Mouse (Mus musculus): Measurements from ENCODE around the gene Upk1a. TPM values are rescaled to one million over a fixed set of nuclear protein-coding genes. Genes with fewer than 3 reads are reported as not detected.

The Upk1a gene
- polyA plus RNA-seq, 1 experiment: 0.59 TPM

GRCm38 (mm10) chr7:30589435-30590301 is 23.0 kb downstream of the Upk1a start:
- peak overlapping the region; percentile 98 for H3ac ChIP-seq (ENCODE audit: control insufficient read depth, insufficient read length)
- H3K4me3 ChIP-seq: peak overlapping the region; percentile 91
- TF ChIP-seq CEBPB (IDR thresholded peaks at IDR 0.05; ENCODE audit: insufficient read depth, poor library complexity, severe bottlenecking): no peak
- TF ChIP-seq E2F4 (IDR thresholded peaks at IDR 0.05; ENCODE audit: insufficient read depth): no peak
- TF ChIP-seq MYOG (IDR thresholded peaks at IDR 0.05; ENCODE audit: control insufficient read depth in 1 of 3, insufficient read depth in 1 of 3, insufficient read length in 2 of 3, low read depth in 2 of 3): no peak
- TF ChIP-seq REST (IDR thresholded peaks at IDR 0.05; ENCODE audit: insufficient read depth, insufficient read length): no peak
- TF ChIP-seq TCF3 (IDR thresholded peaks at IDR 0.05; ENCODE audit: insufficient read length, low read depth): no peak
- no peak for TF ChIP-seq POLR2A (IDR thresholded peaks at IDR 0.05; ENCODE audit: insufficient read length, low read depth)
- TF ChIP-seq USF1 (IDR thresholded peaks at IDR 0.05; ENCODE audit: low read depth): no peak
- no peak for TF ChIP-seq MYOD1 (IDR thresholded peaks at IDR 0.05; ENCODE audit: control insufficient read depth in 1 of 3, insufficient read length in 2 of 3, low read depth in 2 of 3)
- TF ChIP-seq SRF (IDR thresholded peaks at IDR 0.05; ENCODE audit: control insufficient read depth, insufficient read length, low read depth): no peak
- TF ChIP-seq MAX (IDR thresholded peaks at IDR 0.05; ENCODE audit: low read depth): no peak
- TF ChIP-seq POLR2AphosphoS2 (IDR thresholded peaks at IDR 0.05; ENCODE audit: insufficient read length, low read depth): no peak
- TF ChIP-seq TCF12 (IDR thresholded peaks at IDR 0.05; ENCODE audit: insufficient read depth, poor library complexity, severe bottlenecking): no peak
- H3K27me3 ChIP-seq (ENCODE audit: control insufficient read depth, insufficient read depth, insufficient read length): peaks cover 6% of the 10 kb centered on the region
- peak overlapping the region; percentile 90 for H3K4me2 ChIP-seq (ENCODE audit: low read depth)
- peaks cover 26% of the 10 kb centered on the region for H3K79me2 ChIP-seq (ENCODE audit: control insufficient read depth, insufficient read depth)
- H3K36me3 ChIP-seq (ENCODE audit: control insufficient read depth, insufficient read depth): no peaks in the 10 kb centered on the region

- H3K4me2 ChIP-seq (ENCODE audit: low read depth): peak within 1 kb of the TSS; percentile 90
These were observed 23.8 kb downstream of the Upk1a start, which contains the start of gene Kmt2b for GRCm38 (mm10) chr7:30588676-30589434. Kmt2b (minus strand) TSS chr7:30588726.

GRCm38 (mm10) chr7:30587842-30588667 is 24.6 kb downstream of the Upk1a start:
- Histone ChIP-seq H3K36me3 (ENCODE audit: control insufficient read depth, insufficient read depth) (no peaks in the 10 kb centered on the region), H3K4me3 (peak overlapping the region; percentile 91), H3K27me3 (ENCODE audit: control insufficient read depth, insufficient read depth, insufficient read length) (no peaks in the 10 kb centered on the region), H3K4me2 (ENCODE audit: low read depth) (peak overlapping the region; percentile 87), H3K79me2 (ENCODE audit: control insufficient read depth, insufficient read depth) (peaks cover 26% of the 10 kb centered on the region), H3ac (ENCODE audit: control insufficient read depth, insufficient read length) (peak overlapping the region; percentile 98)
- no peak for TF ChIP-seq MYOG (IDR thresholded peaks at IDR 0.05; ENCODE audit: control insufficient read depth in 1 of 3, insufficient read depth in 1 of 3, insufficient read length in 2 of 3, low read depth in 2 of 3)
- no peak for TF ChIP-seq MAX (IDR thresholded peaks at IDR 0.05; ENCODE audit: low read depth)
- TF ChIP-seq MYOD1 (IDR thresholded peaks at IDR 0.05; ENCODE audit: control insufficient read depth in 1 of 3, insufficient read length in 2 of 3, low read depth in 2 of 3): no peak
- no peak for TF ChIP-seq SRF (IDR thresholded peaks at IDR 0.05; ENCODE audit: control insufficient read depth, insufficient read length, low read depth)
- TF ChIP-seq REST (IDR thresholded peaks at IDR 0.05; ENCODE audit: insufficient read depth, insufficient read length): no peak
- no peak for TF ChIP-seq TCF12 (IDR thresholded peaks at IDR 0.05; ENCODE audit: insufficient read depth, poor library complexity, severe bottlenecking)
- no peak for TF ChIP-seq USF1 (IDR thresholded peaks at IDR 0.05; ENCODE audit: low read depth)
- no peak for TF ChIP-seq E2F4 (IDR thresholded peaks at IDR 0.05; ENCODE audit: insufficient read depth)
- no peak for TF ChIP-seq TCF3 (IDR thresholded peaks at IDR 0.05; ENCODE audit: insufficient read length, low read depth)
- TF ChIP-seq CEBPB (IDR thresholded peaks at IDR 0.05; ENCODE audit: insufficient read depth, poor library complexity, severe bottlenecking): no peak

More at GRCm38 (mm10) chr7:30588676-30589434, 23.8 kb downstream of the Upk1a start, which contains the start of gene Kmt2b:
- TF ChIP-seq POLR2A (IDR thresholded peaks at IDR 0.05; ENCODE audit: insufficient read length, low read depth) (peak; percentile 73), E2F4 (IDR thresholded peaks at IDR 0.05; ENCODE audit: insufficient read depth) (no peak), MYOG (IDR thresholded peaks at IDR 0.05; ENCODE audit: control insufficient read depth in 1 of 3, insufficient read depth in 1 of 3, insufficient read length in 2 of 3, low read depth in 2 of 3) (peak in 2 of 3 experiments; percentile 51 to 78), SRF (IDR thresholded peaks at IDR 0.05; ENCODE audit: control insufficient read depth, insufficient read length, low read depth) (peak; percentile 3), MYOD1 (IDR thresholded peaks at IDR 0.05; ENCODE audit: control insufficient read depth in 1 of 3, insufficient read length in 2 of 3, low read depth in 2 of 3) (peak in 2 of 3 experiments; percentile 31 to 59), POLR2AphosphoS2 (IDR thresholded peaks at IDR 0.05; ENCODE audit: insufficient read length, low read depth) (peak; percentile 60), TCF3 (IDR thresholded peaks at IDR 0.05; ENCODE audit: insufficient read length, low read depth) (no peak), REST (IDR thresholded peaks at IDR 0.05; ENCODE audit: insufficient read depth, insufficient read length) (no peak), CEBPB (IDR thresholded peaks at IDR 0.05; ENCODE audit: insufficient read depth, poor library complexity, severe bottlenecking) (no peak), TCF12 (IDR thresholded peaks at IDR 0.05; ENCODE audit: insufficient read depth, poor library complexity, severe bottlenecking) (no peak), MAX (IDR thresholded peaks at IDR 0.05; ENCODE audit: low read depth) (no peak), USF1 (IDR thresholded peaks at IDR 0.05; ENCODE audit: low read depth) (no peak)
- H3K4me3 ChIP-seq: peak within 1 kb of the TSS; percentile 91
- H3ac ChIP-seq (ENCODE audit: control insufficient read depth, insufficient read length): peak within 1 kb of the TSS; percentile 98
- H3K36me3 ChIP-seq (ENCODE audit: control insufficient read depth, insufficient read depth): no peaks in the 10 kb centered on the region
- peaks cover 26% of the 10 kb centered on the region for H3K79me2 ChIP-seq (ENCODE audit: control insufficient read depth, insufficient read depth)
- H3K27me3 ChIP-seq (ENCODE audit: control insufficient read depth, insufficient read depth, insufficient read length): no peaks in the 10 kb centered on the region

All from myocyte (in vitro differentiated cells).